Mouse (Mus musculus) liver, embryonic 11.5 days (tissue): ENCODE measurements around the gene Amer2. TPM values are rescaled to one million over a fixed set of nuclear protein-coding genes. Genes with fewer than 3 reads are reported as not detected.
"Not testable (repeated sequence)": the region's sequence is repeated elsewhere in the genome, so short reads cannot be mapped to it uniquely, and the experiment has no call there.

Experiments
- ATAC-seq: fragments of 200-750 bp; cut with Nextera tagmentation; replicated peaks from 2 replicates; pipeline ENCODE4 v1.8.0; 2017; ENCODE audit warnings: moderate number of reproducible peaks, mild to moderate bottlenecking, moderate TSS enrichment, moderate library complexity; ENCODE audit not compliant: low FRiP score
- DNase-seq: peaks from one replicate; pipeline ENCODE4 v3.0.0-alpha.2; 2017; ENCODE audit warnings: low spot score
- H3K27ac ChIP-seq: fragments of 300-500 bp; sonication (generic); 2 replicates; pipeline ENCODE4 v1.5.1; 2014; ENCODE audit warnings: mild to moderate bottlenecking, low read depth, low read length, control low read depth
- H3K27me3 ChIP-seq: fragments of 300-500 bp; sonication (generic); replicated peaks from 2 replicates; pipeline ENCODE4 v1.6.1; 2014; ENCODE audit warnings: low read length, mixed read lengths; ENCODE audit not compliant: control insufficient read depth, insufficient read depth
- H3K36me3 ChIP-seq: fragments of 300-500 bp; sonication (generic); 2 replicates; pipeline ENCODE4 v1.6.1; 2014; ENCODE audit warnings: mild to moderate bottlenecking, low read length, moderate library complexity, mixed read lengths; ENCODE audit not compliant: control insufficient read depth, insufficient read depth
- H3K4me1 ChIP-seq: fragments of 300-500 bp; sonication (generic); replicated peaks from 2 replicates; pipeline ENCODE4 v1.6.1; 2014; ENCODE audit warnings: low read length, mixed read lengths; ENCODE audit not compliant: control insufficient read depth, insufficient read depth
- H3K4me2 ChIP-seq: fragments of 300-500 bp; sonication (generic); 2 replicates; pipeline ENCODE4 v1.6.1; 2014; ENCODE audit warnings: mild to moderate bottlenecking, control low read depth, moderate library complexity
- H3K4me3 ChIP-seq: fragments of 300-500 bp; sonication (generic); 2 replicates; pipeline ENCODE4 v1.5.1; 2014; ENCODE audit warnings: low read depth, low read length, control low read depth
- H3K9ac ChIP-seq: fragments of 300-500 bp; sonication (generic); 2 replicates; pipeline ENCODE4 v1.6.1; 2014; ENCODE audit warnings: low read depth, low read length, control low read depth
- H3K9me3 ChIP-seq: fragments of 300-500 bp; sonication (generic); 2 replicates; pipeline ENCODE4 v1.6.1; 2016; ENCODE audit warnings: low read length, inconsistent platforms, mixed read lengths; ENCODE audit not compliant: control insufficient read depth
- WGBS: fragments of 180-500 bp; shearing (Covaris S2); extraction: QIAGEN DNeasy Blood & Tissue Kit; methylation state at CpG from one replicate; pipeline ENCODE4 v1.1.7; 2014; 5-methylcytosine and 5-hydroxymethylcytosine counted together
- polyA plus RNA-seq: library from polyadenylated mRNA; unstranded; fragments of >200 nt; fragmentation: Nextera tagmentation; extraction: Ambion mirVana; gene quantifications from 2 replicates; pipeline ENCODE4 v1.2.1, GENCODE M21; 2014

Gene Amer2
- polyA plus RNA-seq: 0.43 and 0.55 TPM in 2 replicates

GRCm38 (mm10) chr14:60372821-60373309 lies at the start of gene Amer2:
Amer2 (plus strand) TSS chr14:60373259.
- WGBS: 73% methylated on average over 1 of the region's 1 CpGs
- no peaks in the 10 kb centered on the region for H3K4me1 ChIP-seq
- no peak within 1 kb of the TSS for H3K4me3 ChIP-seq
- no peak within 1 kb of the TSS for H3K27ac ChIP-seq
- no peak within 1 kb of the TSS for H3K9ac ChIP-seq
- no peaks in the 10 kb centered on the region for H3K9me3 ChIP-seq
- H3K36me3 ChIP-seq: no peaks in the 10 kb centered on the region
- no peak within 1 kb of the TSS for H3K4me2 ChIP-seq
- DNase-seq: no peak
- H3K27me3 ChIP-seq: peaks cover 12% of the 10 kb centered on the region
- no peak for ATAC-seq

GRCm38 (mm10) chr14:60340001-60340400 lies 33.1 kb upstream of the Amer2 start:
- H3K4me1 ChIP-seq, H3K27ac ChIP-seq, H3K36me3 ChIP-seq, H3K4me3 ChIP-seq, H3K9ac ChIP-seq, H3K4me2 ChIP-seq, H3K27me3 ChIP-seq, DNase-seq, H3K9me3 ChIP-seq, ATAC-seq: not testable (repeated sequence)
- WGBS: 78% methylated on average over 5 of the region's 5 CpGs

GRCm38 (mm10) chr14:60340570-60340969 lies 32.5 kb upstream of the Amer2 start:
- Histone ChIP-seq H3K27me3 (no peaks in the 10 kb centered on the region), H3K4me1 (no peaks in the 10 kb centered on the region), H3K4me2 (no peak overlapping the region), H3K9ac (no peak overlapping the region), H3K27ac (no peak overlapping the region), H3K36me3 (no peaks in the 10 kb centered on the region), H3K9me3 (no peaks in the 10 kb centered on the region), H3K4me3 (no peak overlapping the region)
- ATAC-seq (no peak), DNase-seq (no peak)
- 69% methylated on average over 4 of the region's 4 CpGs for WGBS

- H3K27me3 ChIP-seq: no peaks in the 10 kb centered on the region
- no peak for DNase-seq
- no peak overlapping the region for H3K4me2 ChIP-seq
- no peak overlapping the region for H3K4me3 ChIP-seq
- WGBS: 77% methylated on average over 6 of the region's 6 CpGs
- no peaks in the 10 kb centered on the region for H3K4me1 ChIP-seq
- H3K27ac ChIP-seq: no peak overlapping the region
- H3K9ac ChIP-seq: no peak overlapping the region
- H3K36me3 ChIP-seq: no peaks in the 10 kb centered on the region
- H3K9me3 ChIP-seq: no peaks in the 10 kb centered on the region
- ATAC-seq: no peak
Observed at GRCm38 (mm10) chr14:60345326-60345876, 27.7 kb upstream of the Amer2 start.

DNA sequence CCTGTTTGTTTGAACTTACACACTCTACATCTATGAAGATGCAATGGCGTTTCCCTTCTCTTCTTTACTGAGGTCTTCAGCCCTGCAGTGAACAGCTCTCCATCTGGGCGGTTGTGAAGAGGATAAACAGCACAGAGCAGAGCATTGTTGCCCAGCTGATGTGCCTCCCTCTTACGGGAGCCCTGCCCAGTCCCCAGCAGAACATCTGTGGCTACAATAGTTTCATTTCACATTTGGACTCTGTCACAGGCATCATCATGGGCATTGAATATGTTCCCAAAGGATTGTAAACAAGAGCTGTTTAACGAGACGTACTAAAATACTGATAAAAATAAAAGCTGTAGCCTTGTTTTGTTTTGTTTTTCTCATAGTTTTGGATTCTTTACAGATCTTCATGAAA lies 14.7 kb upstream of the Amer2 start:
- no peak for ATAC-seq
- DNase-seq: no peak
- H3K4me2 ChIP-seq: no peak overlapping the region
- H3K27me3 ChIP-seq: no peaks in the 10 kb centered on the region
- no peak overlapping the region for H3K27ac ChIP-seq
- H3K36me3 ChIP-seq: no peaks in the 10 kb centered on the region
- H3K4me3 ChIP-seq: no peak overlapping the region
- no peaks in the 10 kb centered on the region for H3K4me1 ChIP-seq
- whole genome bisulfite sequencing: 79% methylated on average over 5 of the region's 5 CpGs
- no peak overlapping the region for H3K9ac ChIP-seq
- H3K9me3 ChIP-seq: no peaks in the 10 kb centered on the region

- Histone ChIP-seq H3K27me3 (no peaks in the 10 kb centered on the region), H3K4me3 (no peak overlapping the region), H3K36me3 (no peaks in the 10 kb centered on the region), H3K4me2 (no peak overlapping the region), H3K9me3 (no peaks in the 10 kb centered on the region), H3K4me1 (no peaks in the 10 kb centered on the region), H3K9ac (no peak overlapping the region), H3K27ac (no peak overlapping the region)
- DNase-seq (no peak), ATAC-seq (no peak)
- WGBS: 78% methylated on average over 9 of the region's 9 CpGs
Observed at GRCm38 (mm10) chr14:60361380-60362212, 11.5 kb upstream of the Amer2 start.

DNA sequence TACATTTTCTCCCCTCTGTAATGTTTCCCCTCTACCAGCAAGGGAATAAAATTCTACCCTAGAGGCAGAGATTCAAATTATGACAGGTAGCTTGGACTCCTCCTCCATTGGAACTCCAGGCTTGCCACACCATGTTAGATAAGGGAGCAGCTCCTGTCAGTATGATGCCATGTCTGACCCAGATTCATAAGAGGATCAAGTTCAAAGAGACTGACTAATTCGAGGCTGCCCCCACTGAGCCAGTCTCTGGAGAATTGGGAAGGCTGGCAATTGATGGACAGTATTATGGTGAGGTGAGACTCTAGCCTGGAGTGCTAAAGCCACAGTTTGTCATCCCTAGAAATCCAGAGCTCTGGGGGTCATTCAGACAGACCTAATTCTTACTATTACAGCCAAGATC lies 6.3 kb upstream of the Amer2 start:
- Histone ChIP-seq H3K27ac (no peak overlapping the region), H3K4me2 (no peak overlapping the region), H3K9ac (no peak overlapping the region), H3K4me3 (no peak overlapping the region), H3K27me3 (no peaks in the 10 kb centered on the region), H3K4me1 (no peaks in the 10 kb centered on the region), H3K36me3 (no peaks in the 10 kb centered on the region), H3K9me3 (no peaks in the 10 kb centered on the region)
- 43% methylated on average over 1 of the region's 1 CpGs for WGBS
- ATAC-seq (no peak), DNase-seq (no peak)

- no peaks in the 10 kb centered on the region for H3K9me3 ChIP-seq
- H3K4me2 ChIP-seq: no peak overlapping the region
- H3K27me3 ChIP-seq: peaks cover 3% of the 10 kb centered on the region; the same call in 1 of the 2 replicates
- ATAC-seq (no peak), DNase-seq (no peak)
- no peak overlapping the region for H3K4me3 ChIP-seq
- WGBS: 64% methylated on average over 9 of the region's 9 CpGs
- H3K36me3 ChIP-seq: no peaks in the 10 kb centered on the region
- H3K27ac ChIP-seq: no peak overlapping the region
- H3K9ac ChIP-seq: no peak overlapping the region
- H3K4me1 ChIP-seq: no peaks in the 10 kb centered on the region
Observed at GRCm38 (mm10) chr14:60368769-60369666, 4.0 kb upstream of the Amer2 start.
